Mouse (Mus musculus) liver, adult 2 months (tissue): ENCODE data around the gene Alg3. TPM values are rescaled to one million over a fixed set of nuclear protein-coding genes. Genes with fewer than 3 reads are reported as not detected.

Source experiments
- DNase-seq: peaks from one replicate; pipeline ENCODE4 v3.0.0-alpha.2; 2011; ENCODE audit warnings: low read depth, low spot score; ENCODE audit errors: extremely low read depth
- H3K27ac ChIP-seq: fragments of 200-500 bp; replicated peaks from 2 replicates; pipeline ENCODE4 v1.5.1; 2012; ENCODE audit warnings: low read depth, mild to moderate bottlenecking, control low read depth, inconsistent platforms, low read length; ENCODE audit not compliant: insufficient read depth
- H3K27me3 ChIP-seq: fragments of 200-500 bp; 2 replicates; pipeline ENCODE4 v1.6.1; 2012; ENCODE audit warnings: mild to moderate bottlenecking, moderate library complexity, low read length, inconsistent platforms; ENCODE audit not compliant: control insufficient read depth, insufficient read depth
- H3K36me3 ChIP-seq: fragments of 200-500 bp; 2 replicates; pipeline ENCODE4 v1.6.1; 2012; ENCODE audit warnings: low read length, inconsistent platforms; ENCODE audit not compliant: control insufficient read depth, insufficient read depth
- H3K4me1 ChIP-seq: fragments of 200-500 bp; 2 replicates; pipeline ENCODE4 v1.6.1; 2011; ENCODE audit warnings: low read length; ENCODE audit not compliant: control insufficient read depth, insufficient read depth
- H3K4me3 ChIP-seq: fragments of 200-500 bp; 2 replicates; pipeline ENCODE4 v1.5.1; 2011; ENCODE audit warnings: low read depth, mild to moderate bottlenecking, control low read depth, low read length, moderate library complexity; ENCODE audit not compliant: insufficient read depth
- H3K79me2 ChIP-seq: fragments of 200-500 bp; 2 replicates; pipeline ENCODE4 v1.6.1; 2012; ENCODE audit warnings: inconsistent platforms, mild to moderate bottlenecking, low read length, moderate library complexity; ENCODE audit not compliant: control insufficient read depth, insufficient read depth
- H3K9ac ChIP-seq: fragments of 200-500 bp; 2 replicates; pipeline ENCODE4 v1.6.1; 2012; ENCODE audit warnings: low read depth, mild to moderate bottlenecking, control low read depth, inconsistent platforms, low read length
- CTCF ChIP-seq: fragments of 200-500 bp; IDR thresholded peaks from 2 replicates; pipeline ENCODE4 v1.5.1; 2011; ENCODE audit warnings: low read depth, low read length, control low read depth
- POLR2A ChIP-seq: fragments of 200-500 bp; IDR thresholded peaks from 2 replicates; pipeline ENCODE4 v1.6.1; 2011; ENCODE audit warnings: low read length, control low read depth; ENCODE audit not compliant: insufficient read depth; ENCODE audit errors: extremely low read depth
- WGBS: fragments of 180-500 bp; shearing (Covaris S2); methylation state at CpG from one replicate; pipeline ENCODE4 v1.1.7; 2018; 5-methylcytosine and 5-hydroxymethylcytosine counted together
- polyA plus RNA-seq: library from polyadenylated mRNA; depleted of rRNA; stranded (reverse); fragments of >200 nt; gene quantifications from 2 replicates; pipeline ENCODE4 v1.2.3, GENCODE M21; 2012; rRNA removed
- total RNA-seq: library from RNA; depleted of rRNA; stranded (reverse); fragments of >200 nt; gene quantifications from 2 replicates; pipeline ENCODE4 v1.2.3, GENCODE M21; 2014; rRNA removed

Alg3 gene
- total and polyA plus RNA-seq, 2 experiments: 6.5 to 22.8 TPM

- Histone ChIP-seq H3K9ac (no peak within 1 kb of the TSS), H3K4me3 (no peak within 1 kb of the TSS; the same call in 1 of the 2 replicates), H3K27me3 (peaks cover 28% of the 10 kb centered on the region), H3K4me1 (no peaks in the 10 kb centered on the region), H3K79me2 (no peaks in the 10 kb centered on the region), H3K36me3 (no peaks in the 10 kb centered on the region), H3K27ac (no peak within 1 kb of the TSS)
- DNase-seq: no peak
- WGBS: 6% methylated on average over 24 of the region's 24 CpGs
- TF ChIP-seq POLR2A (no peak), CTCF (no peak)
These were observed 22.1 kb downstream of the Alg3 start, which contains the start of gene Vwa5b2 for GRCm38 (mm10) chr16:20589366-20589938. Gene Vwa5b2 (plus strand): TSS chr16:20589471.

DNA sequence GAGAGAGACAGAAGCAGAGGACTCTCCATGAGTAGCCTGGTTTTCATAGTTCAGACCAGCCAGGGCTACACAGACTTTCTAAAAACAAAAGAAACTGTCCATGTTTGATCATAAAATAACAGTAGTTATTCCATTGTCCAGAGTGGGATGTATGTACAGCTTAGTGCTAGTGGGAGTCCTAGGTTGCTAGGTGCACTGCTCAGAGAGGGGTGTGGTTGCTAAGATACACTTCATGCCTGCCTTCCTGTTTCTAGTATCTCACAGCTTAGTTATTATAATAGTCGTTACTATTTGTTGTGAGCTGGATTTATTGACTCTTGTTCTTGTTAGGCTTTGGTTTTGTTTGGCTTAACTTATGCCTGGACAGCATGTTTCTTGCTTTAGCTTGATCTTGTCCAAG lies 46.5 kb downstream of the Alg3 start:
- Histone ChIP-seq H3K4me3 (no peak overlapping the region), H3K27ac (no peak overlapping the region), H3K4me1 (no peaks in the 10 kb centered on the region), H3K36me3 (peaks cover 17% of the 10 kb centered on the region), H3K27me3 (no peaks in the 10 kb centered on the region), H3K79me2 (no peaks in the 10 kb centered on the region), H3K9ac (no peak overlapping the region)
- TF ChIP-seq POLR2A (no peak), CTCF (no peak)
- no peak for DNase-seq
- WGBS: 57% methylated on average over 1 of the region's 1 CpGs

DNA sequence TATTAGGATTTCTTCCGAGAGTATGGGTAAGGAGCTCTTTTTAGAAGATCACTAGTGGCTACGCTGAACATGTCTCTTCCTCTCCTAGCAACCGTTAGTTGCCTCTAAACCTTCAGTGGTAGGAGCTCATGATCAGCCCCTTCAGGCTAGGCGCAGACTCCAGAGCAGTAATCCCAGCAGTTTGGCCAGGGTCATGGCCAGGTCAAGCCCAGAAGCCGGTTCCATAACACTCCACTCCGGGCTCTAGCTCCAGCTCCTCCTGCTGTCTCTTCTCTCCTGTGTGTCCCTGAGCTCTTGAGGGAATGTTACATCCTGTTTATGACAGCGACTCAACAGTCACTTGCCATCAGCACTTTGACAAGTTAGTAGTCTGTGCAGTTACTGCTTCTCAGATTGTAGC lies 54.2 kb downstream of the Alg3 start:
- Histone ChIP-seq H3K27me3 (no peaks in the 10 kb centered on the region), H3K79me2 (no peaks in the 10 kb centered on the region), H3K27ac (no peak overlapping the region), H3K36me3 (peaks cover 56% of the 10 kb centered on the region), H3K4me1 (no peaks in the 10 kb centered on the region), H3K9ac (no peak overlapping the region), H3K4me3 (no peak overlapping the region)
- no peak for DNase-seq
- 74% methylated on average over 7 of the region's 7 CpGs for WGBS
- no peak for TF ChIP-seq CTCF
- no peak for TF ChIP-seq POLR2A

Other genes starting within 250 kb of the Alg3 start
- 6.6 and 7.9 TPM in 2 replicates for gene Abcc5, start 185.3 kb downstream of the Alg3 start, total RNA-seq
- gene Abcc5, start 185.3 kb downstream of the Alg3 start, polyA plus RNA-seq: 4.3 and 7.7 TPM in 2 replicates
- 38.1 and 38.9 TPM in 2 replicates for gene Eif2b5, start 112.9 kb downstream of the Alg3 start, total RNA-seq
- gene Eif2b5, start 112.9 kb downstream of the Alg3 start, polyA plus RNA-seq: 19.2 and 19.3 TPM in 2 replicates
- 2.5 and 5.8 TPM in 2 replicates for gene Dvl3, start 94.8 kb downstream of the Alg3 start, total RNA-seq
- 11.6 and 15.0 TPM in 2 replicates for gene Dvl3, start 94.8 kb downstream of the Alg3 start, polyA plus RNA-seq
- gene Ap2m1, start 76.3 kb downstream of the Alg3 start, total RNA-seq: 151 and 236 TPM in 2 replicates
- gene Ap2m1, start 76.3 kb downstream of the Alg3 start, polyA plus RNA-seq: 298 and 343 TPM in 2 replicates
- 42.0 and 44.9 TPM in 2 replicates for gene Abcf3, start 63.2 kb downstream of the Alg3 start, total RNA-seq
- 29.5 and 48.5 TPM in 2 replicates for gene Abcf3, start 63.2 kb downstream of the Alg3 start, polyA plus RNA-seq
- gene Vwa5b2, start 22.3 kb downstream of the Alg3 start, total RNA-seq: not detected in 2 replicates
- gene Vwa5b2, start 22.3 kb downstream of the Alg3 start, polyA plus RNA-seq: not detected in 2 replicates
- 13.4 and 16.6 TPM in 2 replicates for gene Eef1akmt4, start 142 bp downstream of the Alg3 start, total RNA-seq
- 18.9 and 21.7 TPM in 2 replicates for gene Eef1akmt4, start 142 bp downstream of the Alg3 start, polyA plus RNA-seq
- gene Gm49333, start 125 bp downstream of the Alg3 start, total RNA-seq: not detected in 2 replicates
- not detected in 2 replicates for gene Gm49333, start 125 bp downstream of the Alg3 start, polyA plus RNA-seq
- 0.18 and 0.60 TPM in 2 replicates for gene Camk2n2, start 9.6 kb upstream of the Alg3 start, total RNA-seq
- gene Camk2n2, start 9.6 kb upstream of the Alg3 start, polyA plus RNA-seq: 2.3 and 5.2 TPM in 2 replicates
- gene Ece2, start 18.1 kb upstream of the Alg3 start, total RNA-seq: not detected in 2 replicates
- gene Ece2, start 18.1 kb upstream of the Alg3 start, polyA plus RNA-seq: 0.04 TPM in 1 of 2 replicates, not detected in the other
- 138 and 146 TPM in 2 replicates for gene Psmd2, start 39.9 kb upstream of the Alg3 start, total RNA-seq
- 85.0 and 92.8 TPM in 2 replicates for gene Psmd2, start 39.9 kb upstream of the Alg3 start, polyA plus RNA-seq
- 173 and 198 TPM in 2 replicates for gene Eif4g1, start 56.6 kb upstream of the Alg3 start, total RNA-seq
- gene Eif4g1, start 56.6 kb upstream of the Alg3 start, polyA plus RNA-seq: 400 and 438 TPM in 2 replicates
- gene Fam131a, start 81.5 kb upstream of the Alg3 start, total RNA-seq: 0.37 and 0.60 TPM in 2 replicates
- 0.56 and 0.99 TPM in 2 replicates for gene Fam131a, start 81.5 kb upstream of the Alg3 start, polyA plus RNA-seq
- 18.1 and 19.2 TPM in 2 replicates for gene Polr2h, start 105.9 kb upstream of the Alg3 start, total RNA-seq
- gene Polr2h, start 105.9 kb upstream of the Alg3 start, polyA plus RNA-seq: 9.1 and 9.5 TPM in 2 replicates
- 29.6 and 30.6 TPM in 2 replicates for gene Clcn2, start 106.0 kb upstream of the Alg3 start, total RNA-seq
- 58.6 and 64.0 TPM in 2 replicates for gene Clcn2, start 106.0 kb upstream of the Alg3 start, polyA plus RNA-seq
- 3.0 and 3.4 TPM in 2 replicates for gene Chrd, start 121.4 kb upstream of the Alg3 start, total RNA-seq
- 9.9 and 14.1 TPM in 2 replicates for gene Chrd, start 121.4 kb upstream of the Alg3 start, polyA plus RNA-seq
- 1.7 and 2.4 TPM in 2 replicates for gene Thpo, start 122.8 kb upstream of the Alg3 start, total RNA-seq
- gene Thpo, start 122.8 kb upstream of the Alg3 start, polyA plus RNA-seq: 21.2 and 37.0 TPM in 2 replicates